Mouse (Mus musculus): Measurements from ENCODE around the gene Yod1. TPM values are rescaled to one million over a fixed set of nuclear protein-coding genes. Genes with fewer than 3 reads are reported as not detected.

Yod1 gene
- polyA plus RNA-seq (2016; fragmentation: Nextera tagmentation; extraction: Ambion mirVana) = 11.9 and 13.4 TPM in 2 replicates

DNA sequence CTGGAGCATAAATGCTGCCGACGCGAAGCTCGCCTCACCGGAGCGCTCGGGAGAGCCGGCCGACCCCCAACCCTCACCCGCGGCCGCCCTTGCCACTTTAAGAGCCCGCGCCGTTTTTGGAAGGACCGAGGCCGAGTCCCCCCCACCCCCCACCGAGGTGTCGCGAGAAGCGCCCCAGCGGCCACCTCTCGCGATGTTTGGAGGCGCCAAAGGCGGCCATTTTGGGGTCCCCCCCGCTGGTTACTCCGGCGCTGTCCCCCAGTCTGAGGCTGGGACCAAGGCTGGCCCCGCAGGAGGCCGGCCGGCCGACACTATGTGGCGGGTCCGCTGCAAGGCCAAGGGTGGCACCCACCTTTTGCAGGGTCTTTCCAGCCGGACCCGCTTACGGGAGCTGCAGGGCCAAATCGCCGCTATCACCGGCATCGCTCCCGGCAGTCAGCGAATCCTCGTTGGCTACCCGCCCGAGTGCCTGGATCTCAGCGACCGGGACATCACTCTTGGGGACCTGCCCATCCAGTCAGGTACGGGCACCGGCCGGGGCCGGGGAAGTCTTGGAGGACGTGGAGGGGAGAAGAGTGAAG, at the start of gene Yod1:
TSS of gene Yod1 (plus strand) at position 37 of the 581 bp plus-strand sequence.
- peaks cover 14% of the 10 kb centered on the region for H3K4me1 ChIP-seq
- H3K27me3 ChIP-seq = no peaks in the 10 kb centered on the region
- no peaks in the 10 kb centered on the region for H3K9me3 ChIP-seq
- peaks cover 5% of the 10 kb centered on the region for H3K36me3 ChIP-seq
- WGBS = under 1% methylated on average over 54 of the region's 54 CpGs
- H3K4me3 ChIP-seq = peak within 1 kb of the TSS; percentile 87
- ATAC-seq (ENCODE audit: insufficient number of reproducible peaks, insufficient read depth, low FRiP score, low TSS enrichment) = peak; percentile 79
- peak within 1 kb of the TSS; percentile 70 for H3K27ac ChIP-seq
- H3K9ac ChIP-seq = peak within 1 kb of the TSS; percentile 88
- peak within 1 kb of the TSS; percentile 77 for H3K4me2 ChIP-seq (replicated peaks)

DNA sequence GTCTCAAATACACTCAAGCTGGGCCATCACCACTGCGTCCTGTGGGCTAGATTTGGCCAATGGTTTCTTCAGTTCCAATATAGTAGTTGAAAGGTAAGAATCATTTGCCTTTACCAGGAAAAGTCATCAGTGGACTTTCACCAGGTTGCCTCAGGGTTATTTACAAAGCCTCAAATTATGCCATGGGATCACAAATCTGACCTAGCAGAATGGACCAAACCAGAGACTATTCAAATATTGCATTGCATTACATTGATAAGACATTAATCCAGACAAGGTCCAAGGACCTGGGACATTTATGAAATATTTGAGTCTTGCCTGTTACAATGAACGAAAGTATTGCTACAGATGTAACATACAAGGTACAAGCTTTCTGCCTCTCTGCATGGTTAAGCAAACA, 38.6 kb upstream of the Yod1 start:
- Histone ChIP-seq H3K4me1 (no peaks in the 10 kb centered on the region), H3K27me3 (no peaks in the 10 kb centered on the region), H3K9ac (no peak overlapping the region), H3K9me3 (no peaks in the 10 kb centered on the region), H3K36me3 (no peaks in the 10 kb centered on the region), H3K4me3 (no peak overlapping the region), H3K4me2 (replicated peaks) (no peak overlapping the region), H3K27ac (no peak overlapping the region)
- 84% methylated on average over 2 of the region's 2 CpGs for WGBS
- ATAC-seq (ENCODE audit: insufficient number of reproducible peaks, insufficient read depth, low FRiP score, low TSS enrichment) = no peak

DNA sequence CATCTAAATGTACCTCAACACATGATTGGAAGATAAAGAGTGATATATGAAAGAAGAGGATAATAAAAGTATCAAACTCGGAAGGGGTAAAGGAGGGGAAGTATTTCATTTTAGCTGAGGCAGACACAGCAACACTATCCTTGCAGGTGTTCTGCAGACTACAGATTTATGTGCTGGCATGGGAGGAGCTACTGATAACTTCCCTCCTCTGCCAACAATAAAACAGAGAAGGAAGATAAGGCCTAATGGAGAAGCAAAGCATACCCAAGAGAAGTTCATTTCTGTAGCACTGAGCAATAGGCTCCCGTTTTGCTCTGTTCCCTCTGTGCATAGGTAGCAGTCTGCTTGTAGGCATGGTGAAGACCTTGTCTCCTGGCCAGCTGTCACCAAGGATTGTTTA, 36.1 kb upstream of the Yod1 start:
- H3K4me3 ChIP-seq = no peak overlapping the region
- no peaks in the 10 kb centered on the region for H3K36me3 ChIP-seq
- WGBS = 84% methylated on average over 2 of the region's 2 CpGs
- no peak overlapping the region for H3K27ac ChIP-seq
- H3K4me1 ChIP-seq = no peaks in the 10 kb centered on the region
- no peaks in the 10 kb centered on the region for H3K9me3 ChIP-seq
- H3K9ac ChIP-seq = no peak overlapping the region
- no peak overlapping the region for H3K4me2 ChIP-seq (replicated peaks)
- no peak for ATAC-seq (ENCODE audit: insufficient number of reproducible peaks, insufficient read depth, low FRiP score, low TSS enrichment)
- no peaks in the 10 kb centered on the region for H3K27me3 ChIP-seq

DNA sequence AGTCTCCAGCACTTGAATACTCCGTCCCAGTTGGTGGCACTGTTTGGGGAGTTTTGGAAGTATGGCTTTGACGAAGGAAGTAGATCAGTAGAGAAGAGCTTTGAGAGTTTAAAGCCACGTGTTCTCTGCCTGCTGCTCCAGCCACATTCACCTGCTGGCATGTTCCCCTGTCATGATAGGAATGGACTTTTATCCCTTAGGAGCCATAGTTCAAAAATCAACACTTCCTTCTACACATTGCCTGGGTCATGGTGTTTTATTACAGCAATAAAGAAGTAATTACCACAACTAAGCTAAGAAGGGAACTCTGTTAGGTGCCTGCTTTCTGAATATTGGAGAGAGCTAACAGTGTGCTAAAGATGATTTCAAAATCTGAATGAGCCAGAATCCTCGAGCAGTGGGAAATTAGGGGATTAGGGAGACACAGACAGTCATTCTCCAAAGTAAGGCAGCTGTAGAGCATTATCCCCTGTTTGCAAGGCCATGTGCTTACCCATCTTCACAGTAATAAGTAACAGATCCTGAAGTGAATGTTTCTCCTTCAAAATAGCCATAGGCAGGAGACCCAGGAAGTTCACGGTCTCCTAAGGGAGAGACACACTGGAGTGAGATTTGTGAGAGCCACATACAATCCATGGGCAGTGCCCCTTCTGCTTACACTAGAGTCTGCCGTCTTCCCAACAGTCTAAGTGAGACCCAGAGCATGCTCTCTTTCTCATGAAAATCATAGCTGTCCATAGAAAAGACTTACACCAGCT, 35.3 kb upstream of the Yod1 start:
- Histone ChIP-seq H3K27ac (no peak overlapping the region), H3K36me3 (no peaks in the 10 kb centered on the region), H3K9ac (no peak overlapping the region), H3K4me1 (no peaks in the 10 kb centered on the region), H3K4me3 (no peak overlapping the region), H3K27me3 (no peaks in the 10 kb centered on the region), H3K4me2 (replicated peaks) (no peak overlapping the region), H3K9me3 (no peaks in the 10 kb centered on the region)
- no peak for ATAC-seq (ENCODE audit: insufficient number of reproducible peaks, insufficient read depth, low FRiP score, low TSS enrichment)
- whole genome bisulfite sequencing = 69% methylated on average over 6 of the region's 6 CpGs

DNA sequence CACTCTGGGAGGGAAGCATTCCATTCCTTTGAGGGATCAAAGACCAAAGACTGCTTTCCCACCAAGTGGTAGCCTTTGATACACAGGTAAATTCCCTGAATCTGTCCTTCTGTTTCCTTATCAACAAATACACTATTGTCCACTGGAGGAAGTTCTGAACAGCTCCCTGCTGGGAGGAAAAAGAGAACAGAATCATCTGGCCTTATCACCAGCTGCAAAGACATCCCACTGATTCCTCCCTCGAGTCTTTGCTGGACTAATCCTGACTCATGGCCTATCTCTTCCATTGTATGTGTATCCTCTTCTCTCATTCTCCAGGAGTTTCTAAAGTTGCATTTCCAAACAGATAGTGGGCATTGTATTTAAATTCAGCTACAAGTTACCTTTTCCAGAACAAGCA, 33.2 kb upstream of the Yod1 start:
- Histone ChIP-seq H3K9me3 (no peaks in the 10 kb centered on the region), H3K27ac (no peak overlapping the region), H3K27me3 (no peaks in the 10 kb centered on the region), H3K9ac (no peak overlapping the region), H3K4me2 (replicated peaks) (no peak overlapping the region), H3K36me3 (no peaks in the 10 kb centered on the region), H3K4me1 (no peaks in the 10 kb centered on the region), H3K4me3 (no peak overlapping the region)
- WGBS = 52% methylated on average over 1 of the region's 1 CpGs
- ATAC-seq (ENCODE audit: insufficient number of reproducible peaks, insufficient read depth, low FRiP score, low TSS enrichment) = no peak

DNA sequence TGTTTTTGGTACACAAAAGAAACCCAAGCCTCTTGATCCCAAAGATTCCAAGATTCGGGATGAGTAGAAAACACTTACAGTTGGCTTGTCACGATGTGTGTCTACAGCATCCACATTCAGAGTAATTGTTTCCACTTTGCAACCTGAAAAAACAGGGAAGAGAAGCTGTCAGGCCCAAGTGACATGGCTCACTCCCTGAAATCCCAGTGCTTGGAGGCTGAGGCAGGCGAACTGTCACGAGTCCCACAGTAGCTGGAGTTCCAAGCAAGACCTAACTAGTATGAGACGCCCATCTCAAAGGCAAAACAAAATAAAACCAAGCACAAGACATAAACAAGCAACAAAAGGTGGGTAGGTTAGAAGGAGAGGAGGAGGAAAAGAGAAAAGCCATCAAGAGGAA, 18.5 kb upstream of the Yod1 start:
- H3K9me3 ChIP-seq = no peaks in the 10 kb centered on the region
- no peak overlapping the region for H3K9ac ChIP-seq
- H3K4me1 ChIP-seq = no peaks in the 10 kb centered on the region
- no peak overlapping the region for H3K4me2 ChIP-seq (replicated peaks)
- no peaks in the 10 kb centered on the region for H3K27me3 ChIP-seq
- no peak overlapping the region for H3K27ac ChIP-seq
- 89% methylated on average over 5 of the region's 5 CpGs for WGBS
- ATAC-seq (ENCODE audit: insufficient number of reproducible peaks, insufficient read depth, low FRiP score, low TSS enrichment) = no peak
- peaks cover 45% of the 10 kb centered on the region for H3K36me3 ChIP-seq
- H3K4me3 ChIP-seq = no peak overlapping the region

DNA sequence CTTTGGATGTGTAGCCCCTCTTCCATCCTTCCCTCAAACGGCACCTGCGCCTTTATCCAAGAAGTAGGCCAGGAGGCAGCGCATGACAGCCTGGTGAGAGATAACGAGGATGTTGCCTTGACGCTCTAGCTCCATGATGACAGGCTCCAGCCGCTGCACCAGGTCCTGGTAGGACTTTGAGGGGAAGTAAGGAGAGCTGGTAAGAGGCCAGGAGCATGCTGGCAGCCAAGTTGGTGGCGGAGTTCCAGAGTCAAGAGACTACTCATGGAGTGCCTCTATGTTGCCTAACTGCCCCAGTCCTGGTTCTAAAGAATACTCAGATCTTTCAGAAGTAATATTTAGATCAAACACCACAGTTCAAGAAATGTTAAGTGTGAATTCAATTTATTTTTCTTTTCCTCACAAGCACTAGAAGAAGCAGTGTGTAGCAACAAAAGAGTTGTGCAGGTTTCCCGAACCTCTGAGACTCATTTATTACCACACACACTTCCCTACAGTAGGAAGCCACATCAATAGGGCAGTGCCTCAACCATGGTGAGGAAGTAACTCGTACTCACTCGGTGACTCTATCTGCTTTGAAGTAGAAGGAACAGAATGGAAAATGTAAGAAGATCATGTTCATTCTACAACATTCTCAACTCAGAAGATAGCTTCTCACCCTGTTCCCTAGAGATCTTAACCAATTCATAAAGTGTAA, 17.0 kb upstream of the Yod1 start:
- ATAC-seq (ENCODE audit: insufficient number of reproducible peaks, insufficient read depth, low FRiP score, low TSS enrichment) = no peak
- no peak overlapping the region for H3K27ac ChIP-seq
- H3K36me3 ChIP-seq = peaks cover 48% of the 10 kb centered on the region

DNA sequence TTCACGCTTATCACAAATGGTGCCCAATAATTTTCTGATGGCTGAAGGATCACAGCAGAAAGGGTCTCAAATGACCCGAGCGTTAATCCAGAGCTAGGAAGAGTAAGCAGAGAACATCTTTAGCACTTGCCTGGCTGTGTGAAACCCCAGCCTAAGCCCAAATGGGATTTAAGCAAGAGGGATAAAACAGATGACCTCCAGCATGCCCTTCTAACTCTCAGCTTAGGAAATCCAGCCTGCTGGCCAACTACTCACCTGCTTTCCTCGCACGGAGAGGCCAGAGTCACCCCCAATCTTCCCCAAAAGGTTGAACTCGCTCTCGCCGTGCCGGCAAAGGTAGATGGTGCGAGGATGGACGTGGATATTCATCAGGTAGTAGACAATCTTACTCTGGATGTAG, 15.2 kb upstream of the Yod1 start:
- no peak overlapping the region for H3K27ac ChIP-seq
- no peak for ATAC-seq (ENCODE audit: insufficient number of reproducible peaks, insufficient read depth, low FRiP score, low TSS enrichment)
- H3K27me3 ChIP-seq = no peaks in the 10 kb centered on the region
- no peak overlapping the region for H3K4me3 ChIP-seq
- 93% methylated on average over 11 of the region's 11 CpGs for WGBS
- no peak overlapping the region for H3K4me2 ChIP-seq (replicated peaks)
- peaks cover 60% of the 10 kb centered on the region for H3K36me3 ChIP-seq
- H3K9ac ChIP-seq = no peak overlapping the region
- no peaks in the 10 kb centered on the region for H3K9me3 ChIP-seq
- H3K4me1 ChIP-seq = no peaks in the 10 kb centered on the region

More for the DNA sequence above, 17.0 kb upstream of the Yod1 start:
- H3K9ac ChIP-seq = no peak overlapping the region
- H3K4me3 ChIP-seq = no peak overlapping the region
- 94% methylated on average over 10 of the region's 10 CpGs for WGBS
- no peaks in the 10 kb centered on the region for H3K27me3 ChIP-seq
- H3K4me1 ChIP-seq = no peaks in the 10 kb centered on the region
- no peak overlapping the region for H3K4me2 ChIP-seq (replicated peaks)
- no peaks in the 10 kb centered on the region for H3K9me3 ChIP-seq

DNA sequence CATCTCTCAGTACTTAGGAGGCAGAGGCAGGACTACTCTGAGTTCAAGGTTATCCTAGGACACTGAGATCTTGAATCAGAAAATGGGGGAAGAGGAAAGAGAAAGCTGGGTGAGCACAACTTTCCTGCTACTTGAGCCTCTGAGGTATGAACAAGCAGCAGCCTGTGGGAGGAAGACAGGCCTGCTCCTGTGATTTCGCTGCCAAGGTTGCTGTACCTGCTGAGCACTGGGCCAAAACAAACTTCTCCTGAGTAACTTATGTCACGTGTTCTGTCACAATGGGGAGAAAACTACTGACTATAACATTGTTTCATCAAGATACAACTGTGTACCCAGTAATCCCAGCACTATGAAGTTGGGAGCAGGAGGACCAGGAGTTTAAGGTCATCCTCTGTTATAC, 13.5 kb upstream of the Yod1 start:
- WGBS = 79% methylated on average over 2 of the region's 2 CpGs
- Histone ChIP-seq H3K36me3 (peaks cover 47% of the 10 kb centered on the region), H3K4me2 (replicated peaks) (no peak overlapping the region)

DNA sequence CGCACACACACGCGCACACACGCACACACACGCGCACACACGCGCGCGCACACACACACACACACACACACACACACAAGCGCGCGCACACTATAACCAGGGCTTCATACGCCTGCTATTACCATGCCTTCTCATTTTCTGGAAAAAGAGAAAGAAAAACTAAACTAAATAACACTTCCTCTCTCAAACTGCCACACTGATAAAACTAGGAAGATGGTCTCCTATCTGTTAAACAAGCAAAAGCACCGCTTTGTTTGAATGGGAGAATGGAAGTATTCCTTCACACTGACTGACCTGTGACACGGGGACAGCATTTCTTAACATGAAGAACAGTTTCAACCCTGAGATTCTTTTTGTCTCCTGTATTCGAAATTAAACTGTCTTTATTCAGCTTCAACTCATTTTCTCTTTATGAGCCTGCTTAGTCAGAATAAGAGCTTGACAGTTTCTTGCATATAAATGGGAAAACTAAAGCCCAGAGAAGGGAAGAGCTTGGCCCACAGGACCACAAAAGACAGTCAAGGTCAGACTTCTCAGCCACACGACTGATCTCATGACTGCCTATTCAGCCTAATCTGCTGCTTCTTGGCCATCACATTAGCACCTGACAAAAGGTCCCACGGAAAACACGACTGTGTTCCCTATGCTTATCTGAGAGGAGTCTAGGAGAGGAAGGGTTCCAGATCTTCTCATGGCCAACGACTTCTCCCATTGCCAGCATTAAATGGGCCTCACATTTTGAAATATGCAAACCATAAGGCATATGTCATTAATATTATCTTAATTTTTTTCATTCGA, 6.6 kb upstream of the Yod1 start:
- no peaks in the 10 kb centered on the region for H3K9me3 ChIP-seq
- H3K27ac ChIP-seq = no peak overlapping the region
- H3K9ac ChIP-seq = no peak overlapping the region
- no peaks in the 10 kb centered on the region for H3K27me3 ChIP-seq
- 0 out of 2 replicates have a peak, but pooled peaks cover 4% of the 10 kb centered on the region for H3K4me1 ChIP-seq
- ATAC-seq (ENCODE audit: insufficient number of reproducible peaks, insufficient read depth, low FRiP score, low TSS enrichment) = no peak
- peaks cover 15% of the 10 kb centered on the region; the same call in 1 of the 2 replicates for H3K36me3 ChIP-seq
- H3K4me3 ChIP-seq = no peak overlapping the region
- H3K4me2 ChIP-seq (replicated peaks) = no peak overlapping the region
- 92% methylated on average over 22 of the region's 22 CpGs for WGBS

More for the DNA sequence above, 13.5 kb upstream of the Yod1 start:
- Histone ChIP-seq H3K27ac (no peak overlapping the region), H3K4me1 (no peaks in the 10 kb centered on the region), H3K4me3 (no peak overlapping the region), H3K27me3 (no peaks in the 10 kb centered on the region), H3K9ac (no peak overlapping the region), H3K9me3 (no peaks in the 10 kb centered on the region)
- no peak for ATAC-seq (ENCODE audit: insufficient number of reproducible peaks, insufficient read depth, low FRiP score, low TSS enrichment)

DNA sequence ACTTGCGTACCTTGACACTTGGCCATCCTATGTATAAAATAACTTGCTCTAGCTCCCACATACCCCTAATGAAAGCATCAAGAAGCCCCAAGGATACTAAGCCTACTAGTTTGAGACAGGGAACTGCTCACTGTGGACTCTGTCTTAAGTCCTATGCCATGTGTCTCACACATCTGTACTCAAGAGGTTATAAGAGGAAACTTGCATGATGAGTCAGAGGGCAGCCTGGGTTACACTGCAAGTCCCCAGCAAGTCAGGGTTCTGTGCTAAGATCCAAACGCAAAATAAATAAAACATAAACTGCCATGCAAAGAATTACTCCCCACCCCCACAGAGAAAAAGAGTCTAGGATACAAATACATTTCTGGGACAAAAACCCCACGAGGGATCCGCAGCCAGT, 3.1 kb upstream of the Yod1 start:
- no peak overlapping the region for H3K4me3 ChIP-seq
- no peak for ATAC-seq (ENCODE audit: insufficient number of reproducible peaks, insufficient read depth, low FRiP score, low TSS enrichment)
- WGBS = 72% methylated on average over 4 of the region's 4 CpGs
- H3K27ac ChIP-seq = no peak overlapping the region
- no peaks in the 10 kb centered on the region for H3K9me3 ChIP-seq
- no peak overlapping the region for H3K9ac ChIP-seq
- 0 out of 2 replicates have a peak, but pooled peaks cover 3% of the 10 kb centered on the region for H3K36me3 ChIP-seq
- peaks cover 11% of the 10 kb centered on the region for H3K4me1 ChIP-seq
- H3K4me2 ChIP-seq (replicated peaks) = no peak overlapping the region
- no peaks in the 10 kb centered on the region for H3K27me3 ChIP-seq

Data from embryonic facial prominence, embryonic 12.5 days (tissue).